ENCODE assay signal across 20 mouse cellular contexts in genomic region chr5:44686344-44686743, GRCm38 (mm10).
A peak's percentile ranks its signal among the peaks of the same experiment; 100 is the strongest.
DNase-seq lines count a peak whose midpoint lies in the region; ATAC-seq and TF ChIP-seq lines count a peak whose summit lies in the region.
"Had no signal": no experiment of that assay in that cellular context is flagged by ENCODE, and none has a peak within 500 bp of the region (broad histone marks: within the 10 kb centered on the region; RNA-seq: fewer than 3 reads in every experiment).

No protein-coding gene starts in this region.

- no peak for ATAC-seq in lung, embryonic 14.5 days (ENCODE audit: insufficient read depth)
- no peak for ATAC-seq in embryonic facial prominence, embryonic 11.5 days (replicated peaks; ENCODE audit: insufficient number of reproducible peaks, low FRiP score, low TSS enrichment, low read depth)
- peak; percentile 72 for ATAC-seq in intestine, embryonic 15.5 days
- peak; percentile 53; the same call in 1 of the 2 replicates for ATAC-seq in stomach, embryonic 15.5 days (ENCODE audit: insufficient read depth, low FRiP score, low read depth)
- ATAC-seq: forebrain, embryonic 13.5 days; Patski had no signal

- no peak for TF ChIP-seq CTCF in lung, embryonic 14.5 days (IDR thresholded peaks at IDR 0.05; ENCODE audit: low read depth)

- no peak overlapping the region for H3K4me2 ChIP-seq in lung, embryonic 14.5 days
- H3K4me2 ChIP-seq in embryonic facial prominence, embryonic 11.5 days (ENCODE audit: low read depth, low read length), result no peak overlapping the region
- no peak overlapping the region for H3K4me2 ChIP-seq in intestine, embryonic 15.5 days (replicated peaks)
- H3K4me2 ChIP-seq in stomach, embryonic 15.5 days, result no peak overlapping the region
- H3K4me2 ChIP-seq: forebrain, embryonic 13.5 days; heart, embryonic 12.5 days; hindbrain, embryonic 13.5 days; liver, embryonic 13.5 days had no signal

- 77% methylated on average over 6 of the region's 6 CpGs for WGBS in lung, embryonic 14.5 days
- WGBS in embryonic facial prominence, embryonic 11.5 days, result 59% methylated on average over 6 of the region's 6 CpGs
- 36% methylated on average over 6 of the region's 6 CpGs for WGBS in intestine, embryonic 15.5 days
- 60% methylated on average over 6 of the region's 6 CpGs for WGBS in stomach, embryonic 15.5 days
- 86% methylated on average over 6 of the region's 6 CpGs for WGBS in hindbrain, embryonic 10.5 days

- no peaks in the 10 kb centered on the region for H3K9me3 ChIP-seq in lung, embryonic 14.5 days (ENCODE audit: low read depth, low read length)
- no peaks in the 10 kb centered on the region for H3K9me3 ChIP-seq in embryonic facial prominence, embryonic 11.5 days (replicated peaks; ENCODE audit: control insufficient read depth, low read length)
- no peaks in the 10 kb centered on the region for H3K9me3 ChIP-seq in intestine, embryonic 15.5 days
- no peaks in the 10 kb centered on the region for H3K9me3 ChIP-seq in stomach, embryonic 15.5 days
- no peaks in the 10 kb centered on the region for H3K9me3 ChIP-seq in hindbrain, embryonic 10.5 days
- H3K9me3 ChIP-seq: forebrain, embryonic 13.5 days; heart, embryonic 12.5 days; hindbrain, embryonic 13.5 days; liver, embryonic 13.5 days had no signal

- H3K4me3 ChIP-seq in lung, embryonic 14.5 days (ENCODE audit: low read depth, low read length), result no peak overlapping the region
- H3K4me3 ChIP-seq in embryonic facial prominence, embryonic 11.5 days (ENCODE audit: low read depth, low read length), result no peak overlapping the region
- H3K4me3 ChIP-seq in intestine, embryonic 15.5 days (replicated peaks), result no peak overlapping the region
- H3K4me3 ChIP-seq in stomach, embryonic 15.5 days (replicated peaks), result no peak overlapping the region
- H3K4me3 ChIP-seq in hindbrain, embryonic 10.5 days, result no peak overlapping the region
- H3K4me3 ChIP-seq: forebrain, embryonic 13.5 days; heart, embryonic 12.5 days; hindbrain, embryonic 13.5 days; left cerebral cortex, adult 2 months; liver, embryonic 13.5 days had no signal

- no peak overlapping the region for H3K9ac ChIP-seq in lung, embryonic 14.5 days
- H3K9ac ChIP-seq in embryonic facial prominence, embryonic 11.5 days (replicated peaks; ENCODE audit: low read length), result no peak overlapping the region
- H3K9ac ChIP-seq in intestine, embryonic 15.5 days, result no peak overlapping the region
- no peak overlapping the region for H3K9ac ChIP-seq in stomach, embryonic 15.5 days
- H3K9ac ChIP-seq: forebrain, embryonic 13.5 days; heart, embryonic 12.5 days; hindbrain, embryonic 13.5 days; liver, embryonic 13.5 days had no signal

- H3K36me3 ChIP-seq in lung, embryonic 14.5 days (ENCODE audit: insufficient read depth), result no peaks in the 10 kb centered on the region
- H3K36me3 ChIP-seq in embryonic facial prominence, embryonic 11.5 days (replicated peaks; ENCODE audit: control insufficient read depth, insufficient read depth, low read depth, low read length), result no peaks in the 10 kb centered on the region
- no peaks in the 10 kb centered on the region for H3K36me3 ChIP-seq in intestine, embryonic 15.5 days
- no peaks in the 10 kb centered on the region for H3K36me3 ChIP-seq in stomach, embryonic 15.5 days
- H3K36me3 ChIP-seq in hindbrain, embryonic 10.5 days, result no peaks in the 10 kb centered on the region
- H3K36me3 ChIP-seq: heart, embryonic 12.5 days; hindbrain, embryonic 13.5 days; liver, embryonic 13.5 days had no signal

- peak; percentile 9 for DNase-seq in lung, embryonic 14.5 days
- DNase-seq in lung, postnatal 25 days (ENCODE audit: low spot score), result no peak
- peak; percentile 58 for DNase-seq in embryonic facial prominence, embryonic 11.5 days (ENCODE audit: low spot score)
- no peak for DNase-seq in hindbrain, embryonic 10.5 days (ENCODE audit: low spot score)
- no peak for DNase-seq in frontal cortex, adult 2 months (ENCODE audit: extremely low spot score in 1 of 2, low spot score in 1 of 2)
- DNase-seq: cerebellum, adult 11 months; gastrocnemius, postnatal 10 days; kidney, postnatal 4 days; liver, embryonic 13.5 days; lung, postnatal 36 days; right cerebral cortex, postnatal 4 days; thymus, adult 18-20 months had no signal

- no peaks in the 10 kb centered on the region for H3K27me3 ChIP-seq in lung, embryonic 14.5 days (ENCODE audit: insufficient read depth, low read length)
- H3K27me3 ChIP-seq in embryonic facial prominence, embryonic 11.5 days (ENCODE audit: control insufficient read depth, insufficient read depth, low read length), result no peaks in the 10 kb centered on the region
- H3K27me3 ChIP-seq in intestine, embryonic 15.5 days (replicated peaks), result no peaks in the 10 kb centered on the region
- H3K27me3 ChIP-seq in stomach, embryonic 15.5 days (replicated peaks), result no peaks in the 10 kb centered on the region
- no peaks in the 10 kb centered on the region for H3K27me3 ChIP-seq in hindbrain, embryonic 10.5 days (ENCODE audit: insufficient read depth, poor library complexity, severe bottlenecking)
- H3K27me3 ChIP-seq: CH12.LX; forebrain, embryonic 13.5 days; heart, embryonic 12.5 days; hindbrain, embryonic 13.5 days; liver, embryonic 13.5 days; Patski had no signal

- no peak overlapping the region for H3K27ac ChIP-seq in lung, embryonic 14.5 days (ENCODE audit: low read depth)
- no peak overlapping the region for H3K27ac ChIP-seq in embryonic facial prominence, embryonic 11.5 days (replicated peaks; ENCODE audit: low read depth, low read length)
- no peak overlapping the region for H3K27ac ChIP-seq in intestine, embryonic 15.5 days
- H3K27ac ChIP-seq in stomach, embryonic 15.5 days, result no peak overlapping the region
- no peak overlapping the region for H3K27ac ChIP-seq in hindbrain, embryonic 10.5 days
- H3K27ac ChIP-seq: forebrain, embryonic 13.5 days; hindbrain, embryonic 13.5 days; left cerebral cortex, adult 2 months; liver, embryonic 13.5 days had no signal

- no peaks in the 10 kb centered on the region for H3K4me1 ChIP-seq in lung, embryonic 14.5 days (ENCODE audit: insufficient read depth)
- H3K4me1 ChIP-seq in embryonic facial prominence, embryonic 11.5 days (ENCODE audit: control insufficient read depth, insufficient read depth, low read length), result no peaks in the 10 kb centered on the region
- H3K4me1 ChIP-seq in intestine, embryonic 15.5 days (replicated peaks), result no peaks in the 10 kb centered on the region; the same call in none of the 2 replicates
- no peaks in the 10 kb centered on the region for H3K4me1 ChIP-seq in stomach, embryonic 15.5 days
- H3K4me1 ChIP-seq in hindbrain, embryonic 10.5 days (replicated peaks), result peaks cover 20% of the 10 kb centered on the region
- H3K4me1 ChIP-seq: liver, embryonic 13.5 days had no signal

Comparison
In these comparisons a context has a peak if more than half of its experiments do, and no peak if none do; other contexts are left out.
1. DNase-seq: peak in lung, embryonic 14.5 days (single experiment) and embryonic facial prominence, embryonic 11.5 days (single experiment); none in lung, postnatal 25 days (single experiment), hindbrain, embryonic 10.5 days (single experiment) and frontal cortex, adult 2 months (0 of 2).
2. ATAC-seq: peak in intestine, embryonic 15.5 days (single experiment) and stomach, embryonic 15.5 days (single experiment); none in lung, embryonic 14.5 days (single experiment) and embryonic facial prominence, embryonic 11.5 days (single experiment).